In the genomic region with DNA sequence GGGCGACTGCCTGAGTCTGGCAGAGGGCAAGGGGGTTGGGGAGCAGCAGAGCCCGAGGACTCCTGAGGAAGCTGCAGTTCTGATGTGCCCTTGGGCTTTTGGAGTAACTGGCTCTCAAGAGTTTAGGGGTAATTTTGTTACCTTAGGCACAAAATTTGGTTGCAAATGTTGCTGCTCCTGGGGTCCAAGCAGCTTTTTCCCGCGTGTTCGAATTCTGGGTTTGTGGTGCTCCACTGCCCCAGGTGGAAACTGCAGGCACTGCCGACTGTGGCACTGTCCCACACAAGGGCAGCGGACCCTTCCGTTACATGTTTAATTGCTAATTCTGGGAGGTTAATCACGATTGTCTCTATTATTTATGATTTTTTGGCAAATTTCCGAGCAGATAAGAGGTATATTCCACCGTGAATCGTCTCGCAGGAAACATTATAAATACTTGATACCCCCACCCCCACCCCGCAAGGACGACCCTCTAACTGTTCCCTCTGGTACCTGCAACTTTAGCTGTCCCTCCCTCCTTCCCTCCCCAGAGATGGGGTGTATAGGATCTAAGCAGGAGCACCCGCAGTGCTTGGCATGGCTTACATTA, we compare ENCODE assay signal across 10 mouse cellular contexts. TPM values are rescaled to one million over a fixed set of nuclear protein-coding genes. Genes with fewer than 3 reads are reported as not detected.
DNase-seq lines count a peak whose midpoint lies in the region; ATAC-seq and TF ChIP-seq lines count a peak whose summit lies in the region.
"Had no signal": no experiment of that assay in that cellular context is flagged by ENCODE, and none has a peak within 500 bp of the region (broad histone marks: within the 10 kb centered on the region; RNA-seq: fewer than 3 reads in every experiment).

No protein-coding gene starts in this region.

- no peak overlapping the region for H3K9ac ChIP-seq in heart, embryonic 11.5 days (ENCODE audit: low read depth, low read length)
- H3K9ac ChIP-seq in midbrain, embryonic 15.5 days: no peak overlapping the region
- no peak overlapping the region for H3K9ac ChIP-seq in limb, embryonic 14.5 days (ENCODE audit: low read depth, low read length, severe bottlenecking)
- H3K9ac ChIP-seq in stomach, embryonic 16.5 days (ENCODE audit: low read length): no peak overlapping the region

- no peaks in the 10 kb centered on the region for H3K9me3 ChIP-seq in heart, embryonic 11.5 days (replicated peaks; ENCODE audit: control insufficient read depth, low read length)
- H3K9me3 ChIP-seq in midbrain, embryonic 10.5 days (replicated peaks): no peaks in the 10 kb centered on the region
- no peaks in the 10 kb centered on the region for H3K9me3 ChIP-seq in midbrain, embryonic 15.5 days
- no peaks in the 10 kb centered on the region for H3K9me3 ChIP-seq in limb, embryonic 14.5 days (ENCODE audit: control insufficient read depth, low read length)
- H3K9me3 ChIP-seq in stomach, embryonic 16.5 days (replicated peaks; ENCODE audit: control insufficient read depth, low read length): no peaks in the 10 kb centered on the region

- H3K36me3 ChIP-seq in heart, embryonic 11.5 days (ENCODE audit: control insufficient read depth, insufficient read depth, low read length): no peaks in the 10 kb centered on the region
- H3K36me3 ChIP-seq in midbrain, embryonic 10.5 days: no peaks in the 10 kb centered on the region
- no peaks in the 10 kb centered on the region for H3K36me3 ChIP-seq in midbrain, embryonic 15.5 days (replicated peaks)
- no peaks in the 10 kb centered on the region for H3K36me3 ChIP-seq in limb, embryonic 14.5 days (ENCODE audit: control insufficient read depth, insufficient read depth, low read length)
- no peaks in the 10 kb centered on the region for H3K36me3 ChIP-seq in stomach, embryonic 16.5 days (ENCODE audit: control insufficient read depth, insufficient read depth, low read length)

- peak overlapping the region; percentile 54 for H3K4me2 ChIP-seq in heart, embryonic 11.5 days
- H3K4me2 ChIP-seq in midbrain, embryonic 15.5 days: no peak overlapping the region
- peak overlapping the region; percentile 19; the same call in 1 of the 2 replicates for H3K4me2 ChIP-seq in limb, embryonic 14.5 days (replicated peaks; ENCODE audit: low read depth, low read length, severe bottlenecking)
- peak overlapping the region; percentile 45 for H3K4me2 ChIP-seq in stomach, embryonic 16.5 days (ENCODE audit: low read depth, low read length)

- no peak for ATAC-seq in heart, embryonic 11.5 days (replicated peaks; ENCODE audit: insufficient number of reproducible peaks, low FRiP score, low TSS enrichment)
- ATAC-seq in midbrain, embryonic 15.5 days (replicated peaks): no peak
- ATAC-seq in limb, embryonic 14.5 days (ENCODE audit: low FRiP score, low read depth): no peak
- ATAC-seq in stomach, embryonic 16.5 days (ENCODE audit: insufficient read depth, low FRiP score): no peak

- no peak overlapping the region for H3K27ac ChIP-seq in heart, embryonic 11.5 days (ENCODE audit: low read depth, low read length)
- no peak overlapping the region for H3K27ac ChIP-seq in midbrain, embryonic 10.5 days (replicated peaks)
- H3K27ac ChIP-seq in midbrain, embryonic 15.5 days: no peak overlapping the region
- H3K27ac ChIP-seq in limb, embryonic 14.5 days (replicated peaks; ENCODE audit: low read depth, low read length): no peak overlapping the region
- H3K27ac ChIP-seq in stomach, embryonic 16.5 days (ENCODE audit: low read length): no peak overlapping the region

- DNase-seq in heart, adult 18-20 months: no peak
- peak; percentile 25 for DNase-seq in midbrain, embryonic 10.5 days (ENCODE audit: low spot score)
- DNase-seq in limb, embryonic 14.5 days (ENCODE audit: low spot score): no peak
- no peak for DNase-seq in urinary bladder, postnatal 4 days (ENCODE audit: low spot score in 2 of 2)
- DNase-seq in cerebellum, adult 8-10 months: no peak
- DNase-seq: adrenal gland, adult 8-10 months; right cerebral cortex, adult 18-20 months had no signal

- TF ChIP-seq POLR2A in limb, embryonic 14.5 days (IDR thresholded peaks at IDR 0.05; ENCODE audit: borderline replicate concordance, extremely low read depth, insufficient read depth, insufficient read length): no peak

- peak overlapping the region; percentile 21 for H3K4me3 ChIP-seq in heart, embryonic 11.5 days (ENCODE audit: low read depth, low read length)
- H3K4me3 ChIP-seq in midbrain, embryonic 10.5 days: no peak overlapping the region; the same call in 1 of the 2 replicates
- H3K4me3 ChIP-seq in midbrain, embryonic 15.5 days: no peak overlapping the region
- 0 out of 2 replicates have a peak overlapping the region, but pooled peaks have one; percentile 2 for H3K4me3 ChIP-seq in limb, embryonic 14.5 days (replicated peaks; ENCODE audit: low read length)
- peak overlapping the region; percentile 18 for H3K4me3 ChIP-seq in stomach, embryonic 16.5 days (replicated peaks; ENCODE audit: low read length)

- 8% methylated on average over 16 of the region's 16 CpGs for WGBS in heart, embryonic 11.5 days (ENCODE audit: insufficient replicate concordance)
- 6% methylated on average over 16 of the region's 16 CpGs for WGBS in midbrain, embryonic 10.5 days
- 6% methylated on average over 16 of the region's 16 CpGs for WGBS in midbrain, embryonic 15.5 days
- WGBS in limb, embryonic 14.5 days: 8% methylated on average over 16 of the region's 16 CpGs
- WGBS in stomach, embryonic 16.5 days: 16% methylated on average over 16 of the region's 16 CpGs

- H3K27me3 ChIP-seq in heart, embryonic 11.5 days (ENCODE audit: control insufficient read depth, insufficient read depth, low read length): peaks cover 52% of the 10 kb centered on the region
- peaks cover 76% of the 10 kb centered on the region for H3K27me3 ChIP-seq in midbrain, embryonic 10.5 days (ENCODE audit: low read depth, poor library complexity, severe bottlenecking)
- H3K27me3 ChIP-seq in midbrain, embryonic 15.5 days (replicated peaks): peaks cover 57% of the 10 kb centered on the region
- H3K27me3 ChIP-seq in limb, embryonic 14.5 days (ENCODE audit: control insufficient read depth, insufficient read depth, low read length): peaks cover 56% of the 10 kb centered on the region
- H3K27me3 ChIP-seq in stomach, embryonic 16.5 days (ENCODE audit: control insufficient read depth, insufficient read depth, low read length): peaks cover 27% of the 10 kb centered on the region

- peaks cover 14% of the 10 kb centered on the region for H3K4me1 ChIP-seq in heart, embryonic 11.5 days (ENCODE audit: control insufficient read depth, insufficient read depth, low read length)
- H3K4me1 ChIP-seq in midbrain, embryonic 10.5 days: peaks cover 31% of the 10 kb centered on the region
- peaks cover 19% of the 10 kb centered on the region for H3K4me1 ChIP-seq in midbrain, embryonic 15.5 days
- H3K4me1 ChIP-seq in limb, embryonic 14.5 days (ENCODE audit: control insufficient read depth, insufficient read depth, low read length): peaks cover 11% of the 10 kb centered on the region
- H3K4me1 ChIP-seq in stomach, embryonic 16.5 days (ENCODE audit: control insufficient read depth, insufficient read depth, low read length): peaks cover 28% of the 10 kb centered on the region

RNA-seq across cellular contexts. Expression of a gene that starts 10.9 kb away (rescaled TPM):
- 0.69 and 2.1 TPM in 2 replicates for polyA plus RNA-seq in heart, embryonic 11.5 days (2014; fragmentation: Nextera tagmentation; extraction: Ambion mirVana)
- not detected for total RNA-seq in heart, adult 18-20 months (2021)
- 5.0 and 5.8 TPM in 2 replicates for polyA plus RNA-seq in midbrain, embryonic 10.5 days (2016; fragmentation: Nextera tagmentation; extraction: Ambion mirVana)
- polyA plus RNA-seq in midbrain, embryonic 15.5 days (2015; fragmentation: Nextera tagmentation; extraction: Ambion mirVana): 2.0 and 3.5 TPM in 2 replicates
- 0.55 and 1.5 TPM in 2 replicates for polyA plus RNA-seq in limb, embryonic 14.5 days (2012; rRNA removed)
- polyA plus RNA-seq in limb, embryonic 14.5 days (2014; fragmentation: Nextera tagmentation; extraction: Ambion mirVana): 0.22 and 0.72 TPM in 2 replicates
- 3.5 and 3.9 TPM in 2 replicates for polyA plus RNA-seq in stomach, embryonic 16.5 days (2015; fragmentation: Nextera tagmentation; extraction: Ambion mirVana)
- total RNA-seq: adrenal gland, adult 8-10 months had no signal

RNA-seq across cellular contexts. Expression of a gene that starts 37.4 kb away (rescaled TPM):
- 283 and 296 TPM in 2 replicates for polyA plus RNA-seq in heart, embryonic 11.5 days (2014; fragmentation: Nextera tagmentation; extraction: Ambion mirVana)
- total RNA-seq in heart, adult 18-20 months (2021): 1,000 to 10,000 TPM; 1,027 to 1,034 TPM
- 151 and 157 TPM in 2 replicates for polyA plus RNA-seq in midbrain, embryonic 10.5 days (2016; fragmentation: Nextera tagmentation; extraction: Ambion mirVana)
- polyA plus RNA-seq in midbrain, embryonic 15.5 days (2015; fragmentation: Nextera tagmentation; extraction: Ambion mirVana): 71.4 and 81.8 TPM in 2 replicates
- 57.8 and 77.2 TPM in 2 replicates for polyA plus RNA-seq in limb, embryonic 14.5 days (2012; rRNA removed)
- polyA plus RNA-seq in limb, embryonic 14.5 days (2014; fragmentation: Nextera tagmentation; extraction: Ambion mirVana): 185 and 189 TPM in 2 replicates
- 247 and 265 TPM in 2 replicates for polyA plus RNA-seq in stomach, embryonic 16.5 days (2015; fragmentation: Nextera tagmentation; extraction: Ambion mirVana)

Comparison
In these comparisons a context has a peak if more than half of its experiments do, and no peak if none do; other contexts are left out.
1. H3K4me3 ChIP-seq: peak in heart, embryonic 11.5 days (single experiment), limb, embryonic 14.5 days (single experiment) and stomach, embryonic 16.5 days (single experiment); none in midbrain, embryonic 10.5 days (single experiment) and midbrain, embryonic 15.5 days (single experiment).